Mouse (Mus musculus): Measurements from ENCODE around the gene Apbb2. TPM values are rescaled to one million over a fixed set of nuclear protein-coding genes. Genes with fewer than 3 reads are reported as not detected.
A peak's percentile ranks its signal among the peaks of the same experiment; 100 is the strongest.

The Apbb2 gene
- polyA plus RNA-seq, 1 experiment from 2014 or later: 29.3 TPM

GRCm38 (mm10) chr5:66575148-66575547 is 43.4 kb downstream of the Apbb2 start:
- H3K36me3 ChIP-seq: no peaks in the 10 kb centered on the region
- 82% methylated on average over 13 of the region's 13 CpGs for WGBS
- H3K27ac ChIP-seq (replicated peaks): no peak overlapping the region
- H3K4me2 ChIP-seq: no peak overlapping the region
- no peaks in the 10 kb centered on the region for H3K9me3 ChIP-seq
- H3K4me3 ChIP-seq: no peak overlapping the region
- H3K4me1 ChIP-seq: peaks cover 47% of the 10 kb centered on the region
- H3K27me3 ChIP-seq (replicated peaks): no peaks in the 10 kb centered on the region
- H3K9ac ChIP-seq: no peak overlapping the region
- ATAC-seq (ENCODE audit: extremely low read depth, insufficient number of reproducible peaks, low FRiP score, low TSS enrichment): no peak

DNA sequence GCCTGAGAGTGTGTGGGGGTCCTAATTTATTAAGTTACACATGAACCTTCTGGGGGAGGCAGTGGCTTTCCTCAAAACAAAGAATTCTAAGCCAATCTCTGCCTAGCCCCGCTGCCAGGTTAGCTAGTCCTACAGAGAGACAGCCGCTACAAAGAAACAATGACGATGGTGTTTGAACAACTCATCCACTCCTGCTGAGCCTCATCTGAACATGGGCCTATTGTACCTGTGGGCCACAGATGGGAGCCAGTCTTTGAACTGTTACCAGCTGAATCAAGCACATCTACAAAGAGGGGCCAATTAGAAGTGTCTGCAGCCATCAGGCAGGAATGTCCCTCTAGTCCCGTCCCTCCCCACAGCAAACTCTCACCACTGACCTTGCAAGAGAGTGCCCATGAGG is 45.3 kb downstream of the Apbb2 start:
- ATAC-seq (ENCODE audit: extremely low read depth, insufficient number of reproducible peaks, low FRiP score, low TSS enrichment): no peak
- Histone ChIP-seq H3K9ac (no peak overlapping the region), H3K36me3 (no peaks in the 10 kb centered on the region), H3K27me3 (replicated peaks) (no peaks in the 10 kb centered on the region), H3K4me2 (no peak overlapping the region), H3K4me3 (no peak overlapping the region), H3K4me1 (peaks cover 54% of the 10 kb centered on the region), H3K9me3 (no peaks in the 10 kb centered on the region), H3K27ac (replicated peaks) (no peak overlapping the region)
- WGBS: 61% methylated on average over 4 of the region's 4 CpGs

DNA sequence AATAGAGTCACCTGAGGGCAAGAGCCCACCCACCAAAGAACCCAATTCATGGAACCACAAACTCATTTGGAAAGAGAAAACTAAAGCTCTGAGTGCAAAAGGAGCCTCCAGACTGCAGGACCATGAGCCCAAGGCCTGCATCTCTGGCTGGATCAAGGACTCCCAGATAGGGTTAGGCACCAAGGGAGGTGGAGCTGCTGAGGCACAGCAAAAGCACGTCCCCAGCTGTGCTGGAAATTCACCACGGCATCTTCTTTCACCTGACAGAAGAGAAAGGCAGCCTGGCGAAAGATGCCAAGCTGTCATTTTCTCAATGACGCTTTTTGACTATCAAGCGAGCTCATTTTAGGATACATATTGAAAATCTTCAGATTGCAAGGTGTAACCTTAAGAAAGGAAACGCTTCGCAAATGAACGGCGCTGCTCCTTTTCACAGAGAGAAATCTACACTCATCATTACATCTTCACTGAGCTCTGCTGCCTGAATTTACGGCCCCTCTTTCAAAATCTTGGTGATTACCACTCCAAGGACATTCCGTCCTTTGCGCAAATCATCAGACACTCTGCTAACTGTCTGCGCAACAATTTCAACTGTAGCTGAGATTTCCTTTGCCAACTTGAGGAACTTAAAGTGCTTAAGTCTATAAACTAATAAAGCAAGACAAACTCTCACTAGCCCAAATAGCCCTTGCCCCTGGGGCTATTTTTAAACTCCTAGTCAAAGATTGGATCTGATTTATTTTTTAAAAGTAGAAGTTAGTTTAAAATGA is 46.3 kb downstream of the Apbb2 start:
- H3K9me3 ChIP-seq: no peaks in the 10 kb centered on the region
- H3K27me3 ChIP-seq (replicated peaks): no peaks in the 10 kb centered on the region
- H3K27ac ChIP-seq (replicated peaks): no peak overlapping the region
- no peak overlapping the region for H3K4me3 ChIP-seq
- H3K36me3 ChIP-seq: no peaks in the 10 kb centered on the region
- H3K4me2 ChIP-seq: no peak overlapping the region
- 62% methylated on average over 13 of the region's 13 CpGs for WGBS
- ATAC-seq (ENCODE audit: extremely low read depth, insufficient number of reproducible peaks, low FRiP score, low TSS enrichment): no peak
- no peak overlapping the region for H3K9ac ChIP-seq
- H3K4me1 ChIP-seq: peaks cover 56% of the 10 kb centered on the region

- WGBS: 82% methylated on average over 5 of the region's 5 CpGs
- no peaks in the 10 kb centered on the region for H3K36me3 ChIP-seq
- no peaks in the 10 kb centered on the region for H3K27me3 ChIP-seq (replicated peaks)
- no peak overlapping the region for H3K27ac ChIP-seq (replicated peaks)
- peaks cover 44% of the 10 kb centered on the region for H3K4me1 ChIP-seq
- H3K9me3 ChIP-seq: no peaks in the 10 kb centered on the region
- no peak overlapping the region for H3K9ac ChIP-seq
- ATAC-seq (ENCODE audit: extremely low read depth, insufficient number of reproducible peaks, low FRiP score, low TSS enrichment): no peak
- H3K4me2 ChIP-seq: no peak overlapping the region
- no peak overlapping the region for H3K4me3 ChIP-seq
Observed at GRCm38 (mm10) chr5:66570709-66571108, 47.9 kb downstream of the Apbb2 start.

- no peaks in the 10 kb centered on the region for H3K9me3 ChIP-seq
- H3K4me2 ChIP-seq: no peak overlapping the region
- H3K4me1 ChIP-seq: peaks cover 44% of the 10 kb centered on the region
- H3K27ac ChIP-seq (replicated peaks): peak overlapping the region; percentile 56
- ATAC-seq (ENCODE audit: extremely low read depth, insufficient number of reproducible peaks, low FRiP score, low TSS enrichment): no peak
- WGBS: 46% methylated on average over 9 of the region's 9 CpGs
- no peaks in the 10 kb centered on the region for H3K36me3 ChIP-seq
- H3K27me3 ChIP-seq (replicated peaks): no peaks in the 10 kb centered on the region
- no peak overlapping the region for H3K9ac ChIP-seq
- H3K4me3 ChIP-seq: no peak overlapping the region
Observed at GRCm38 (mm10) chr5:66569141-66569801, 49.3 kb downstream of the Apbb2 start.

DNA sequence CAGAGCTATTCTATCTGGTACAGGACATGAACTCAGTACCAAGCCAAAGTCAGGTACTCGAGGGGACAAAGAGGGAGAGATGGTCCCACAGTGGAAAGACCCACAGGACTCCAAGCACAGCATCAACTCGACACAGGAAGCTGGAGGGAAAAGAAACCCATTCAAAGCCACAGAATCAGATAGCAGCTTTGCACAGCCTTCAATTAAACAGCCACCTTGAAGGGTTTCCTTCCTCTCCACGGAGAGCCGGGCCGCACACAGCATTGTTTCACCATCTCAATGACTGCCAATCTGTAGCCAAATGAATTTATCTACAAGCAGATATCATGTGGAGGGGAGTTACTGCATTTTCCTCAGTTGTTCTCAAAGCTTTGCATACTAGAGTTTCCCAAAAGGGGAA is 50.6 kb downstream of the Apbb2 start:
- Histone ChIP-seq H3K4me3 (no peak overlapping the region), H3K4me1 (peaks cover 36% of the 10 kb centered on the region), H3K9me3 (no peaks in the 10 kb centered on the region), H3K4me2 (no peak overlapping the region), H3K9ac (no peak overlapping the region), H3K27me3 (replicated peaks) (no peaks in the 10 kb centered on the region), H3K36me3 (no peaks in the 10 kb centered on the region), H3K27ac (replicated peaks) (peak overlapping the region; percentile 62)
- ATAC-seq (ENCODE audit: extremely low read depth, insufficient number of reproducible peaks, low FRiP score, low TSS enrichment): no peak
- 39% methylated on average over 5 of the region's 5 CpGs for WGBS

DNA sequence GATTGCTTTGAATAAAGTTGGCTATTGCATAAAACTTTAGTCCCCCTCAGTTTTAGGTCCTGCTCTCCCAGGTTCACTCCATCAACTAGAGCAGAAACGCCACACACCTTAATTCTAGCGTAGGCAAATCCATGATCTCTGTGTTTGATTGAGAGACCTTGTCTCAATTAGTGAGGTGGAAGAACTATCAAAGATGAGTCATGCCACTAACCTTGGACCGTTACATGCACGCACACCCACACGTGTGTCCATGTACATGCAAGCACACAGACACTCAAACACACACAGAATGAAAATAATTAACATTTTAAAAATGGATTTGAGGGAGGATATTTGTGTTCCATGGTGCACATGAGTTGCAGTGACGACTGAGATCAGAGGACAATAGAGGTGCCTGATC is 51.2 kb downstream of the Apbb2 start:
- H3K9me3 ChIP-seq: no peaks in the 10 kb centered on the region
- H3K36me3 ChIP-seq: no peaks in the 10 kb centered on the region
- H3K4me2 ChIP-seq: no peak overlapping the region
- H3K4me1 ChIP-seq: peaks cover 30% of the 10 kb centered on the region
- no peak for ATAC-seq (ENCODE audit: extremely low read depth, insufficient number of reproducible peaks, low FRiP score, low TSS enrichment)
- 83% methylated on average over 6 of the region's 6 CpGs for WGBS
- H3K4me3 ChIP-seq: no peak overlapping the region
- no peak overlapping the region for H3K9ac ChIP-seq
- H3K27ac ChIP-seq (replicated peaks): peak overlapping the region; percentile 57
- H3K27me3 ChIP-seq (replicated peaks): no peaks in the 10 kb centered on the region

DNA sequence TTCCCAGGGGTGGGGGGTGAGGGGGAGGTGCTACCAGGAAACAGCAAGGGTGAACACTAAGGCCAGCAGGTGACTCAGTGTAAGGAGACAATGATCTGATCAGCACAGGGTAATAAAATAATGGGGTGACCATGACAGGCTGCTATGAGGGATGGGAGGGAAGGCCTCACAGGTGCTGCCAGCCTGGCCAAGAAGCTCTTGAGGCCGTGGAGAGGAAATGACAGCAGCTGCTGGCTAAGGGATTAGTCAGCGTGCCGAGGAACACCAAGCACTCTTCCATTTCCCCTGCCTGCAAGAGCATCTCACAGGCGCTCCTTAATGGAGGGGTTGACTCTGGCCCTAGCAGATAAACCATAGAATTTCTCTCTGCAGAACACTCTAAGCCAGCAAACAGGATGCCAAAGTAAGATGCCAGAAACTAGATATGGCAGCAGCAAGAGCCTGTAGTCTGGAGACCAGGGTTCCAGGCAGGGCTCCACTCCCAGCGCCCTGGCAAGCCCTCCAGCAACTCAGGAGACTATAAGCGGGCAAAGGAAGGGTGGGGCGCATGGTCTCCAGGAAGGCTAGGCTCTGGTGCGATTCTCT is 58.9 kb downstream of the Apbb2 start:
- 47% methylated on average over 8 of the region's 8 CpGs for WGBS
- no peak overlapping the region for H3K4me3 ChIP-seq
- no peak overlapping the region for H3K4me2 ChIP-seq
- H3K9me3 ChIP-seq: peaks cover 8% of the 10 kb centered on the region; the same call in 1 of the 2 replicates
- peak overlapping the region; percentile 26 for H3K27ac ChIP-seq (replicated peaks)
- H3K9ac ChIP-seq: no peak overlapping the region
- no peaks in the 10 kb centered on the region for H3K27me3 ChIP-seq (replicated peaks)
- peaks cover 18% of the 10 kb centered on the region for H3K4me1 ChIP-seq
- peaks cover 5% of the 10 kb centered on the region for H3K36me3 ChIP-seq
- ATAC-seq (ENCODE audit: extremely low read depth, insufficient number of reproducible peaks, low FRiP score, low TSS enrichment): no peak; the same call in 1 of the 2 replicates

- peaks cover 5% of the 10 kb centered on the region for H3K36me3 ChIP-seq
- H3K4me3 ChIP-seq: no peak overlapping the region
- 85% methylated on average over 7 of the region's 7 CpGs for WGBS
- no peak for ATAC-seq (ENCODE audit: extremely low read depth, insufficient number of reproducible peaks, low FRiP score, low TSS enrichment)
- no peak overlapping the region for H3K4me2 ChIP-seq
- H3K9me3 ChIP-seq: peaks cover 8% of the 10 kb centered on the region; the same call in 1 of the 2 replicates
- peaks cover 32% of the 10 kb centered on the region for H3K4me1 ChIP-seq
- H3K27ac ChIP-seq (replicated peaks): no peak overlapping the region
- H3K27me3 ChIP-seq (replicated peaks): no peaks in the 10 kb centered on the region
- H3K9ac ChIP-seq: no peak overlapping the region
Observed at GRCm38 (mm10) chr5:66558094-66558493, 60.5 kb downstream of the Apbb2 start.

- no peak overlapping the region for H3K4me3 ChIP-seq
- H3K9ac ChIP-seq: 0 out of 2 replicates have a peak overlapping the region, but pooled peaks have one; percentile 37
- peak; percentile 45; the same call in 1 of the 2 replicates for ATAC-seq (ENCODE audit: extremely low read depth, insufficient number of reproducible peaks, low FRiP score, low TSS enrichment)
- H3K4me1 ChIP-seq: peaks cover 40% of the 10 kb centered on the region
- H3K27me3 ChIP-seq (replicated peaks): no peaks in the 10 kb centered on the region
- peak overlapping the region; percentile 48 for H3K27ac ChIP-seq (replicated peaks)
- H3K36me3 ChIP-seq: peaks cover 5% of the 10 kb centered on the region
- no peak overlapping the region; the same call in 1 of the 2 replicates for H3K4me2 ChIP-seq
- H3K9me3 ChIP-seq: peaks cover 8% of the 10 kb centered on the region; the same call in 1 of the 2 replicates
Observed at GRCm38 (mm10) chr5:66553933-66554332, 64.7 kb downstream of the Apbb2 start.

DNA sequence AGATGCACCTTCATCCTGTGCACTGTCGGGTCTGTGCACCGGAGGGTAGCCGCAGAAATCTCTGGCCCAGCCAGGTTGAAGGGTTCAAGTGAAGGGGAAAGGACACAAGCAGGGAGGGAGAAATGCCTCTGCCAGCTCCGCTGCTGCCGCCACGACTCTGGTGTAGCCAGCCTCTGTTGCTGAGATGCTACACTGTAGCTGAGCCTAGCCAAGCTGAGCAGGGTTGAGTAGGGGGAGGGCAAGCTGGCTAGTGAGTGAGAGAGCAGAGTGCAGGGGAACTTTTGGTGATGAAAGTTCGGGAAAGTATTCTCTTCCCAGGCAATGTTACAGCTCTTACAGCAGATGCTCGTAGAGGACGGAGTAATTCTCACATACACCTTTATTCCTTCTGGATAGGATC is 66.3 kb downstream of the Apbb2 start:
- Histone ChIP-seq H3K27ac (replicated peaks) (no peak overlapping the region), H3K4me2 (no peak overlapping the region), H3K4me1 (peaks cover 46% of the 10 kb centered on the region), H3K9me3 (peaks cover 16% of the 10 kb centered on the region; the same call in 1 of the 2 replicates), H3K27me3 (replicated peaks) (no peaks in the 10 kb centered on the region), H3K36me3 (peaks cover 10% of the 10 kb centered on the region), H3K4me3 (no peak overlapping the region), H3K9ac (no peak overlapping the region)
- ATAC-seq (ENCODE audit: extremely low read depth, insufficient number of reproducible peaks, low FRiP score, low TSS enrichment): no peak
- WGBS: 69% methylated on average over 9 of the region's 9 CpGs
